Mouse (Mus musculus) brain, embryonic 14.5 days (tissue): ENCODE data around the gene Csgalnact2. TPM values are rescaled to one million over a fixed set of nuclear protein-coding genes. Genes with fewer than 3 reads are reported as not detected.

ENCODE experiments used
- DNase-seq: peaks from one replicate; pipeline ENCODE4 v3.0.0-alpha.2; 2011; ENCODE audit warnings: low read depth
- CTCF ChIP-seq: fragments of 200-500 bp; IDR thresholded peaks from 2 replicates; pipeline ENCODE4 v1.5.1; 2012; ENCODE audit warnings: inconsistent platforms, mild to moderate bottlenecking, moderate library complexity, borderline replicate concordance; ENCODE audit not compliant: insufficient read depth, insufficient read length; ENCODE audit errors: extremely low read depth
- POLR2A ChIP-seq: fragments of 200-500 bp; IDR thresholded peaks from 2 replicates; pipeline ENCODE4 v1.6.1; 2012; ENCODE audit warnings: mild to moderate bottlenecking, inconsistent platforms, borderline replicate concordance; ENCODE audit not compliant: poor library complexity, insufficient read depth, insufficient read length, severe bottlenecking; ENCODE audit errors: extremely low read depth
- polyA plus RNA-seq: library from polyadenylated mRNA; depleted of rRNA; stranded (reverse); fragments of >200 nt; gene quantifications from 2 replicates; pipeline ENCODE4 v1.2.3, GENCODE M21; 2012; rRNA removed

Gene Csgalnact2
- 5.9 and 6.7 TPM in 2 replicates for polyA plus RNA-seq

GRCm38 (mm10) chr6:118138731-118139709 is at the start of gene Csgalnact2:
TSS of gene Csgalnact2 (minus strand) at chr6:118139140.
- peak; percentile 94 for DNase-seq
- TF ChIP-seq POLR2A (peak; percentile 97), CTCF (no peak)

- TF ChIP-seq CTCF (no peak), POLR2A (no peak)
- no peak for DNase-seq
Measured at GRCm38 (mm10) chr6:118188599-118188998, 49.7 kb upstream of the Csgalnact2 start.

- no peak for DNase-seq
- TF ChIP-seq POLR2A = no peak
- TF ChIP-seq CTCF = no peak
Measured at GRCm38 (mm10) chr6:118187285-118187641, 48.3 kb upstream of the Csgalnact2 start.

GRCm38 (mm10) chr6:118186620-118187284 is 47.8 kb upstream of the Csgalnact2 start:
- no peak for TF ChIP-seq CTCF
- no peak for TF ChIP-seq POLR2A
- peak; percentile 53 for DNase-seq

- DNase-seq = no peak
- TF ChIP-seq POLR2A (no peak), CTCF (no peak)
Measured at GRCm38 (mm10) chr6:118184126-118184525, 45.2 kb upstream of the Csgalnact2 start.

GRCm38 (mm10) chr6:118180085-118180423 is 41.1 kb upstream of the Csgalnact2 start:
- DNase-seq = no peak
- TF ChIP-seq CTCF (no peak), POLR2A (no peak)

GRCm38 (mm10) chr6:118179316-118180084 is 40.6 kb upstream of the Csgalnact2 start:
- DNase-seq = peak; percentile 94
- TF ChIP-seq CTCF (peak; percentile 99), POLR2A (no peak)

- no peak for TF ChIP-seq POLR2A
- no peak for TF ChIP-seq CTCF
Measured at GRCm38 (mm10) chr6:118173975-118174328, 35.0 kb upstream of the Csgalnact2 start.

GRCm38 (mm10) chr6:118173251-118173974 is 34.5 kb upstream of the Csgalnact2 start:
- TF ChIP-seq CTCF = no peak
- no peak for DNase-seq

More at GRCm38 (mm10) chr6:118173975-118174328, 35.0 kb upstream of the Csgalnact2 start:
- DNase-seq = no peak

GRCm38 (mm10) chr6:118171386-118171785 is 32.4 kb upstream of the Csgalnact2 start:
- TF ChIP-seq CTCF (no peak), POLR2A (no peak)
- no peak for DNase-seq
